Mouse (Mus musculus) gonadal fat pad, adult 2 months (tissue): ENCODE measurements at regions not wholly inside any gene's neighbourhood (a gene's known extent, or its start where the extent isn't known, plus 50 kb on each side); places are given as distances from the start of the nearest gene placed in this dataset.
"Not testable (repeated sequence)": the region's sequence is repeated elsewhere in the genome, so short reads cannot be mapped to it uniquely, and the experiment has no call there.

ENCODE experiments used
- DNase-seq: peaks from one replicate; pipeline ENCODE4 v3.0.0-alpha.2; 2012; ENCODE audit warnings: low read depth

GRCm38 (mm10) chr15:41920270-41920669 is 1786.1 kb downstream of the 9330182O14Rik start:
- DNase-seq: no peak

- no peak for DNase-seq
Observed at GRCm38 (mm10) chr15:41936697-41937096, 1802.5 kb downstream of the 9330182O14Rik start.

GRCm38 (mm10) chr15:41945226-41945625 is 1811.1 kb downstream of the 9330182O14Rik start:
- DNase-seq: no peak

- no peak for DNase-seq
Observed at GRCm38 (mm10) chr15:41947888-41948287, 1813.7 kb downstream of the 9330182O14Rik start.

- no peak for DNase-seq
Observed at GRCm38 (mm10) chr15:41948347-41949093, 1814.4 kb downstream of the 9330182O14Rik start.

GRCm38 (mm10) chr15:41949094-41949461 is 1814.9 kb downstream of the 9330182O14Rik start:
- DNase-seq: no peak

- no peak for DNase-seq
Observed at GRCm38 (mm10) chr15:41951276-41951675, 1817.1 kb downstream of the 9330182O14Rik start.

GRCm38 (mm10) chr15:41960597-41960996 is 1826.4 kb downstream of the 9330182O14Rik start:
- DNase-seq: no peak

GRCm38 (mm10) chr15:41970877-41971276 is 1836.7 kb downstream of the 9330182O14Rik start:
- DNase-seq: no peak

GRCm38 (mm10) chr15:41973263-41973662 is 1839.1 kb downstream of the 9330182O14Rik start:
- DNase-seq: no peak

- peak; percentile 88 for DNase-seq
Observed at GRCm38 (mm10) chr15:41977196-41977595, 1843.0 kb downstream of the 9330182O14Rik start.

GRCm38 (mm10) chr15:41977649-41978231 is 1843.6 kb downstream of the 9330182O14Rik start:
- DNase-seq: peak; percentile 68

- no peak for DNase-seq
Observed at GRCm38 (mm10) chr15:41983261-41983660, 1849.1 kb downstream of the 9330182O14Rik start.

GRCm38 (mm10) chr15:41984267-41984666 is 1850.1 kb downstream of the 9330182O14Rik start:
- DNase-seq: no peak

- no peak for DNase-seq
Observed at GRCm38 (mm10) chr15:41986264-41986663, 1852.1 kb downstream of the 9330182O14Rik start.

- no peak for DNase-seq
Observed at GRCm38 (mm10) chr15:41989065-41989464, 1854.9 kb downstream of the 9330182O14Rik start.

- DNase-seq: no peak
Observed at GRCm38 (mm10) chr15:41991816-41992215, 1857.7 kb downstream of the 9330182O14Rik start.

GRCm38 (mm10) chr15:42032286-42032685 is 1898.1 kb downstream of the 9330182O14Rik start:
- not testable (repeated sequence) for DNase-seq

GRCm38 (mm10) chr15:42047088-42047976 is 1913.2 kb downstream of the 9330182O14Rik start:
- no peak for DNase-seq

GRCm38 (mm10) chr15:42056772-42057171 is 1922.6 kb downstream of the 9330182O14Rik start:
- peak; percentile 12 for DNase-seq

- no peak for DNase-seq
Observed at GRCm38 (mm10) chr15:42068207-42068831, 1934.2 kb downstream of the 9330182O14Rik start.

- no peak for DNase-seq
Observed at GRCm38 (mm10) chr15:42069072-42069471, 1934.9 kb downstream of the 9330182O14Rik start.
